Mouse (Mus musculus): ENCODE data around the gene Slc8a3.

GRCm38 (mm10) chr12:81241676-81242075, 91.3 kb downstream of the Slc8a3 start:
- TF ChIP-seq MAFK (IDR thresholded peaks at IDR 0.05; ENCODE audit: insufficient read depth, low read depth, low read length) (no peak), CHD2 (IDR thresholded peaks at IDR 0.05; ENCODE audit: low read depth, low read length) (no peak), ZNF384 (IDR thresholded peaks at IDR 0.05; ENCODE audit: low read depth, low read length) (no peak)
